Mouse (Mus musculus) testis, adult 2 months (tissue): ENCODE measurements around the gene Ntn4.

ENCODE experiments used
- CTCF ChIP-seq: fragments of 200-500 bp; IDR thresholded peaks from 2 replicates; pipeline ENCODE4 v1.5.1; 2012; ENCODE audit warnings: low read depth, mild to moderate bottlenecking, inconsistent platforms, low read length, moderate library complexity; ENCODE audit not compliant: control insufficient read depth, insufficient read depth, insufficient replicate concordance
- POLR2A ChIP-seq: fragments of 200-500 bp; IDR thresholded peaks from 2 replicates; pipeline ENCODE4 v1.6.1; 2012; ENCODE audit warnings: low read depth, mild to moderate bottlenecking, inconsistent platforms, low read length, moderate library complexity; ENCODE audit not compliant: control insufficient read depth

- no peak for TF ChIP-seq POLR2A
- TF ChIP-seq CTCF: no peak
Measured at GRCm38 (mm10) chr10:93708076-93708473, 67.6 kb downstream of the Ntn4 start.
